Mouse (Mus musculus) forebrain, postnatal 0 days (tissue): ENCODE results near the gene St6galnac5. TPM values are rescaled to one million over a fixed set of nuclear protein-coding genes. Genes with fewer than 3 reads are reported as not detected.

Experiments used
- ATAC-seq: fragments of 200-750 bp; cut with Nextera tagmentation; 2 replicates; pipeline ENCODE4 v1.8.0; 2017; ENCODE audit warnings: mild to moderate bottlenecking, moderate library complexity
- DNase-seq: peaks from one replicate; pipeline ENCODE4 v3.0.0-alpha.2; 2015
- H3K27ac ChIP-seq: fragments of 300-500 bp; sonication (generic); 2 replicates; pipeline ENCODE4 v1.5.1; 2014; ENCODE audit warnings: low read depth, mild to moderate bottlenecking, antibody characterized with exemption, low read length, moderate library complexity, mixed read lengths
- H3K27me3 ChIP-seq: fragments of 300-500 bp; sonication (generic); 2 replicates; pipeline ENCODE4 v1.6.1; 2014; ENCODE audit warnings: mild to moderate bottlenecking, low read length, mixed read lengths; ENCODE audit not compliant: insufficient read depth
- H3K36me3 ChIP-seq: fragments of 300-500 bp; sonication (generic); 2 replicates; pipeline ENCODE4 v1.6.1; 2014; ENCODE audit warnings: mild to moderate bottlenecking, moderate library complexity; ENCODE audit not compliant: insufficient read depth
- H3K4me1 ChIP-seq: fragments of 300-500 bp; sonication (generic); 2 replicates; pipeline ENCODE4 v1.6.1; 2014; ENCODE audit warnings: antibody characterized with exemption; ENCODE audit not compliant: insufficient read depth
- H3K4me2 ChIP-seq: fragments of 300-500 bp; sonication (generic); 2 replicates; pipeline ENCODE4 v1.6.1; 2014; ENCODE audit warnings: low read depth, mild to moderate bottlenecking, moderate library complexity
- H3K4me3 ChIP-seq: fragments of 300-500 bp; sonication (generic); 2 replicates; pipeline ENCODE4 v1.5.1; 2014; ENCODE audit warnings: low read depth, low read length, mixed read lengths
- H3K9ac ChIP-seq: fragments of 300-500 bp; sonication (generic); 2 replicates; pipeline ENCODE4 v1.6.1; 2014; ENCODE audit warnings: mild to moderate bottlenecking
- H3K9me3 ChIP-seq: fragments of 300-500 bp; sonication (generic); 2 replicates; pipeline ENCODE4 v1.6.1; 2016; ENCODE audit warnings: low read length
- CTCF ChIP-seq: sonication (generic); IDR thresholded peaks from 2 replicates; pipeline ENCODE4 v1.5.1; 2016; ENCODE audit warnings: antibody characterized with exemption, control low read depth, low read depth
- WGBS: fragments of 180-500 bp; shearing (Covaris S2); extraction: QIAGEN DNeasy Blood & Tissue Kit; methylation state at CpG from one replicate; pipeline ENCODE4 v1.1.7; 2014; 5-methylcytosine and 5-hydroxymethylcytosine counted together
- polyA plus RNA-seq: library from polyadenylated mRNA; unstranded; fragments of >200 nt; fragmentation: Nextera tagmentation; extraction: Ambion mirVana; gene quantifications from 2 replicates; pipeline ENCODE4 v1.2.1, GENCODE M21; 2015
- total RNA-seq: library from RNA; depleted of rRNA; stranded (reverse); fragments of >200 nt; gene quantifications from 2 replicates; pipeline ENCODE4 v1.2.3, GENCODE M21; 2014

The St6galnac5 gene
- total and polyA plus RNA-seq, 2 experiments from 2014 or later, result 26.8 to 38.3 TPM

GRCm38 (mm10) chr3:152907087-152907486, 75.0 kb downstream of the St6galnac5 start:
- DNase-seq (peak; percentile 46), ATAC-seq (0 out of 2 replicates have a peak, but pooled peaks have one; percentile 27)
- H3K27me3 ChIP-seq, result no peaks in the 10 kb centered on the region

GRCm38 (mm10) chr3:152905800-152906199, 76.2 kb downstream of the St6galnac5 start:
- Histone ChIP-seq H3K27me3 (no peaks in the 10 kb centered on the region), H3K4me1 (0 out of 2 replicates have a peak, but pooled peaks cover 2% of the 10 kb centered on the region), H3K36me3 (no peaks in the 10 kb centered on the region), H3K27ac (no peak overlapping the region), H3K4me3 (no peak overlapping the region), H3K9me3 (no peaks in the 10 kb centered on the region), H3K9ac (no peak overlapping the region; the same call in 1 of the 2 replicates), H3K4me2 (no peak overlapping the region)
- no peak for TF ChIP-seq CTCF
- DNase-seq (no peak), ATAC-seq (peak; percentile 47)
- 42% methylated on average over 10 of the region's 10 CpGs for WGBS

More at GRCm38 (mm10) chr3:152907087-152907486, 75.0 kb downstream of the St6galnac5 start:
- WGBS, result 57% methylated on average over 5 of the region's 5 CpGs
- H3K4me1 ChIP-seq, result 0 out of 2 replicates have a peak, but pooled peaks cover 2% of the 10 kb centered on the region
- no peaks in the 10 kb centered on the region for H3K9me3 ChIP-seq
- H3K9ac ChIP-seq, result no peak overlapping the region
- H3K4me3 ChIP-seq, result no peak overlapping the region
- no peaks in the 10 kb centered on the region for H3K36me3 ChIP-seq
- H3K27ac ChIP-seq, result no peak overlapping the region
- no peak for TF ChIP-seq CTCF
- no peak overlapping the region for H3K4me2 ChIP-seq

- Histone ChIP-seq H3K27me3 (no peaks in the 10 kb centered on the region), H3K9ac (no peak overlapping the region), H3K4me2 (no peak overlapping the region), H3K27ac (no peak overlapping the region), H3K9me3 (no peaks in the 10 kb centered on the region), H3K4me3 (no peak overlapping the region), H3K36me3 (no peaks in the 10 kb centered on the region), H3K4me1 (0 out of 2 replicates have a peak, but pooled peaks cover 2% of the 10 kb centered on the region)
- DNase-seq, result no peak
- ATAC-seq, result no peak
- no peak for TF ChIP-seq CTCF
- 90% methylated on average over 10 of the region's 10 CpGs for WGBS
Measured at GRCm38 (mm10) chr3:152905026-152905425, 77.0 kb downstream of the St6galnac5 start.

GRCm38 (mm10) chr3:152898906-152899305, 83.1 kb downstream of the St6galnac5 start:
- no peaks in the 10 kb centered on the region; the same call in 1 of the 2 replicates for H3K4me1 ChIP-seq
- ATAC-seq, result no peak
- no peak overlapping the region for H3K4me2 ChIP-seq
- no peak overlapping the region for H3K4me3 ChIP-seq
- H3K27ac ChIP-seq, result no peak overlapping the region
- H3K9ac ChIP-seq, result no peak overlapping the region
- H3K27me3 ChIP-seq, result no peaks in the 10 kb centered on the region
- no peaks in the 10 kb centered on the region for H3K9me3 ChIP-seq
- no peaks in the 10 kb centered on the region for H3K36me3 ChIP-seq
- TF ChIP-seq CTCF, result no peak
- DNase-seq, result no peak
- 87% methylated on average over 9 of the region's 9 CpGs for WGBS

- Histone ChIP-seq H3K4me3 (no peak overlapping the region), H3K27ac (no peak overlapping the region), H3K27me3 (no peaks in the 10 kb centered on the region), H3K9ac (no peak overlapping the region), H3K4me1 (no peaks in the 10 kb centered on the region; the same call in 1 of the 2 replicates), H3K4me2 (no peak overlapping the region), H3K36me3 (no peaks in the 10 kb centered on the region), H3K9me3 (no peaks in the 10 kb centered on the region)
- TF ChIP-seq CTCF, result no peak
- 90% methylated on average over 5 of the region's 5 CpGs for WGBS
- DNase-seq (no peak), ATAC-seq (no peak)
Measured at GRCm38 (mm10) chr3:152897196-152897595, 84.8 kb downstream of the St6galnac5 start.

- no peaks in the 10 kb centered on the region for H3K36me3 ChIP-seq
- H3K4me1 ChIP-seq, result no peaks in the 10 kb centered on the region; the same call in 1 of the 2 replicates
- H3K9me3 ChIP-seq, result no peaks in the 10 kb centered on the region
- no peaks in the 10 kb centered on the region for H3K27me3 ChIP-seq
- no peak for TF ChIP-seq CTCF
- no peak overlapping the region for H3K27ac ChIP-seq
- DNase-seq (no peak), ATAC-seq (no peak)
- H3K4me3 ChIP-seq, result no peak overlapping the region
- no peak overlapping the region for H3K4me2 ChIP-seq
- WGBS, result 78% methylated on average over 3 of the region's 3 CpGs
- H3K9ac ChIP-seq, result no peak overlapping the region
Measured at GRCm38 (mm10) chr3:152896111-152896510, 85.9 kb downstream of the St6galnac5 start.

GRCm38 (mm10) chr3:152894935-152895334, 87.1 kb downstream of the St6galnac5 start:
- H3K9ac ChIP-seq, result no peak overlapping the region
- H3K4me3 ChIP-seq, result no peak overlapping the region
- WGBS, result 67% methylated on average over 4 of the region's 4 CpGs
- H3K27ac ChIP-seq, result no peak overlapping the region
- H3K4me2 ChIP-seq, result no peak overlapping the region
- no peaks in the 10 kb centered on the region; the same call in 1 of the 2 replicates for H3K4me1 ChIP-seq
- H3K27me3 ChIP-seq, result no peaks in the 10 kb centered on the region
- no peaks in the 10 kb centered on the region for H3K36me3 ChIP-seq
- DNase-seq (no peak), ATAC-seq (no peak)
- no peak for TF ChIP-seq CTCF
- H3K9me3 ChIP-seq, result no peaks in the 10 kb centered on the region
